24 mouse cellular contexts compared by ENCODE assay signal in the genomic region with DNA sequence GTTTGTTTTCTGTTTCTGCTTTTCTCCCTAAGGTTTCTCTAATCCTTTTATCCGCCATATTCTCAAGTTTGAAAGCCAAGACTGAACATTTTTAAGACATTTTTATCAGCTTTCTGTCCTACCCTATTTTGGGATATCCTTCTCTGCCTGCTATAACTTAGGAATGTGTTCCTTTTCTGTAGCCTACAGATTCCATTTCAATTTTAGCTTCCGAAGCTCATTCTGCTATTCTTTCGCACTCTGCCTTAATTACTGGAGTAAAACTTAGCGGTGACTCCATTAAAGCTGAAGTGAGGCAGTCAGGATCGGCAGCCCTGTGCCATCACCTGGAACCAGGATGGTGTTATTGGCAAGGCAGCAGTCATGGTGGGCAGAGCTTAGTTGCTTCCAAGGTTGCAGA.
"Had no signal": no experiment of that assay in that cellular context is flagged by ENCODE, and none has a peak within 500 bp of the region (broad histone marks: within the 10 kb centered on the region; RNA-seq: fewer than 3 reads in every experiment).

No protein-coding gene starts in this region.

- H3K27ac ChIP-seq: heart, embryonic 10.5 days; hindbrain, embryonic 10.5 days; hindbrain, embryonic 12.5 days; hindbrain, embryonic 14.5 days; intestine, embryonic 15.5 days; kidney, embryonic 15.5 days; kidney, postnatal 0 days; limb, embryonic 13.5 days; limb, embryonic 15.5 days; liver, embryonic 12.5 days; liver, embryonic 14.5 days had no signal

- H3K4me2 ChIP-seq: heart, embryonic 12.5 days; hindbrain, embryonic 12.5 days; hindbrain, embryonic 14.5 days; intestine, embryonic 15.5 days; kidney, embryonic 15.5 days; limb, embryonic 13.5 days; limb, embryonic 15.5 days; liver, embryonic 12.5 days had no signal

- H3K4me1 ChIP-seq: heart, embryonic 10.5 days; heart, embryonic 12.5 days; hindbrain, embryonic 10.5 days; hindbrain, embryonic 12.5 days; intestine, embryonic 15.5 days; kidney, embryonic 15.5 days; limb, embryonic 13.5 days; limb, embryonic 15.5 days; liver, embryonic 12.5 days had no signal

- DNase-seq: gastrocnemius, postnatal 14 days; heart, postnatal 10 days; heart, postnatal 4 days; kidney, adult 11 months; kidney, adult 2 months; kidney, adult 9 months; kidney, postnatal 14 days; kidney, postnatal 36 days; layer of hippocampus, adult 9-11 months; layer of hippocampus, postnatal 36 days had no signal

- ATAC-seq: hindbrain, embryonic 16.5 days; inflammation-experienced regulatory T-cells, adult 6 months; intestine, embryonic 15.5 days; liver, embryonic 12.5 days had no signal

- H3K27me3 ChIP-seq: heart, embryonic 12.5 days; hindbrain, embryonic 12.5 days; intestine, embryonic 15.5 days; kidney, embryonic 15.5 days; limb, embryonic 13.5 days; limb, embryonic 15.5 days; liver, embryonic 12.5 days had no signal

- H3K9me3 ChIP-seq: heart, embryonic 10.5 days; heart, embryonic 12.5 days; hindbrain, embryonic 10.5 days; intestine, embryonic 15.5 days; kidney, embryonic 15.5 days; limb, embryonic 13.5 days; limb, embryonic 15.5 days; liver, embryonic 12.5 days had no signal

- H3K4me3 ChIP-seq: heart, embryonic 10.5 days; heart, embryonic 12.5 days; hindbrain, embryonic 10.5 days; hindbrain, embryonic 12.5 days; intestine, embryonic 15.5 days; kidney, embryonic 15.5 days; limb, embryonic 13.5 days; limb, embryonic 15.5 days; liver, embryonic 12.5 days had no signal

- H3K9ac ChIP-seq: heart, embryonic 12.5 days; hindbrain, embryonic 12.5 days; hindbrain, embryonic 14.5 days; intestine, embryonic 15.5 days; kidney, embryonic 15.5 days; limb, embryonic 13.5 days; limb, embryonic 15.5 days; liver, embryonic 12.5 days; liver, embryonic 14.5 days had no signal

- H3K36me3 ChIP-seq: heart, embryonic 10.5 days; heart, embryonic 12.5 days; hindbrain, embryonic 10.5 days; hindbrain, embryonic 12.5 days; intestine, embryonic 15.5 days; kidney, embryonic 15.5 days; limb, embryonic 13.5 days; limb, embryonic 15.5 days; liver, embryonic 12.5 days had no signal
